In genomic region chr9:41273171-41273781, GRCm38 (mm10) we compare ENCODE assay signal across 8 mouse cellular contexts.
DNase-seq lines count a peak whose midpoint lies in the region; ATAC-seq lines count a peak whose summit lies in the region.

No protein-coding gene starts in this region.

- H3K4me2 ChIP-seq in intestine, embryonic 14.5 days (ENCODE audit: low read length), result peak overlapping the region; percentile 55
- peak overlapping the region; percentile 74 for H3K4me2 ChIP-seq in midbrain, embryonic 16.5 days (ENCODE audit: low read length)

- 0 out of 2 replicates have a peak, but pooled peaks cover 10% of the 10 kb centered on the region for H3K4me1 ChIP-seq in intestine, embryonic 14.5 days (replicated peaks; ENCODE audit: control insufficient read depth, insufficient read depth, low read length)
- peaks cover 19% of the 10 kb centered on the region for H3K4me1 ChIP-seq in midbrain, embryonic 16.5 days (ENCODE audit: control insufficient read depth, insufficient read depth, low read length)

- H3K36me3 ChIP-seq in intestine, embryonic 14.5 days (ENCODE audit: control insufficient read depth, insufficient read depth, low read length), result no peaks in the 10 kb centered on the region
- no peaks in the 10 kb centered on the region for H3K36me3 ChIP-seq in midbrain, embryonic 16.5 days (ENCODE audit: control insufficient read depth, insufficient read depth, low read length)

- peak overlapping the region; percentile 46 for H3K9ac ChIP-seq in intestine, embryonic 14.5 days (ENCODE audit: low read length)
- H3K9ac ChIP-seq in midbrain, embryonic 16.5 days (ENCODE audit: low read depth, low read length), result peak overlapping the region; percentile 68

- peak overlapping the region; percentile 71 for H3K27ac ChIP-seq in intestine, embryonic 14.5 days (ENCODE audit: low read depth)
- H3K27ac ChIP-seq in midbrain, embryonic 16.5 days (ENCODE audit: low read length), result peak overlapping the region; percentile 93

- under 1% methylated on average over 18 of the region's 18 CpGs for WGBS in intestine, embryonic 14.5 days
- WGBS in midbrain, embryonic 16.5 days, result 0% methylated on average over 18 of the region's 18 CpGs

- H3K4me3 ChIP-seq in intestine, embryonic 14.5 days (ENCODE audit: low read depth, low read length), result peak overlapping the region; percentile 36
- H3K4me3 ChIP-seq in midbrain, embryonic 16.5 days (ENCODE audit: low read depth, low read length), result peak overlapping the region; percentile 44

- DNase-seq in adrenal gland, postnatal 10 days, result peak; percentile 15
- DNase-seq in adrenal gland, postnatal 25 days, result no peak
- DNase-seq in right cerebral cortex, postnatal 4 days, result peak; percentile 67
- no peak for DNase-seq in right cerebral cortex, adult 2 months (ENCODE audit: low spot score in 2 of 2)
- peak; percentile 71 for DNase-seq in intestine, embryonic 14.5 days (ENCODE audit: low spot score)
- no peak for DNase-seq in spleen, adult 12 weeks (ENCODE audit: low spot score)
- no peak for DNase-seq in frontal cortex, postnatal 25 days (ENCODE audit: low spot score in 2 of 2)

- no peaks in the 10 kb centered on the region for H3K27me3 ChIP-seq in intestine, embryonic 14.5 days (replicated peaks; ENCODE audit: control insufficient read depth, insufficient read depth, low read length)
- H3K27me3 ChIP-seq in midbrain, embryonic 16.5 days (ENCODE audit: control insufficient read depth, insufficient read depth, low read depth, low read length), result no peaks in the 10 kb centered on the region

- no peaks in the 10 kb centered on the region for H3K9me3 ChIP-seq in intestine, embryonic 14.5 days (ENCODE audit: control insufficient read depth, low read length)
- H3K9me3 ChIP-seq in midbrain, embryonic 16.5 days (replicated peaks; ENCODE audit: control insufficient read depth, low read length, poor library complexity, severe bottlenecking), result no peaks in the 10 kb centered on the region; the same call in 1 of the 2 replicates

- ATAC-seq in intestine, embryonic 14.5 days (replicated peaks; ENCODE audit: low FRiP score, low TSS enrichment, low read depth), result peak; percentile 81
- ATAC-seq in midbrain, embryonic 16.5 days, result peak; percentile 95

Comparison
In these comparisons a context has a peak if more than half of its experiments do, and no peak if none do; other contexts are left out.
1. DNase-seq: peak in adrenal gland, postnatal 10 days (single experiment), right cerebral cortex, postnatal 4 days (single experiment) and intestine, embryonic 14.5 days (single experiment); none in adrenal gland, postnatal 25 days (single experiment), right cerebral cortex, adult 2 months (0 of 2), spleen, adult 12 weeks (single experiment) and frontal cortex, postnatal 25 days (0 of 2).